ENCODE assay signal across 13 mouse cellular contexts in the genomic region with DNA sequence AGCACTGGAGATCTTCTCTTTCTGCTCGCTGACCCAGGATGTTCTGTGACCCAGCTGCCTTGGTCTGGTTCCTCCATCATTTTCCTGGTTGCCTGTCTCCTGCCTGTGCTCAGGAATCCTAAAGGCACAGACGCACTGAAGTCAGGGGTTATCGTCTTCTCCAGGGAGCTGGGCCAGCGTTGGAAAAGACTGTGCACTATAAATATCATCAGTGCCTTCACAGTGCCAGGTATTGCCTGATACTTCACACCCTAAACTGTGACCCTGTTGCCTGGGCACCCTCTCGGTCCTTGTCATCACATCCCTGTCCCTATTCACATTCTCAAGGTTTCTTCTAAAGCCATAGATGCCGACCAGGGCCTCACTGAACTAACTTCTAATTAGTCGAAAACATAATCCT.
"Had no signal": no experiment of that assay in that cellular context is flagged by ENCODE, and none has a peak within 500 bp of the region (broad histone marks: within the 10 kb centered on the region; RNA-seq: fewer than 3 reads in every experiment).

No protein-coding gene starts in this region.

- H3K36me3 ChIP-seq: midbrain, embryonic 15.5 days; neural tube, embryonic 12.5 days had no signal

- H3K9ac ChIP-seq: liver, embryonic 12.5 days; lung, embryonic 14.5 days; midbrain, embryonic 15.5 days; neural tube, embryonic 12.5 days; stomach, embryonic 15.5 days had no signal

- H3K4me2 ChIP-seq: liver, embryonic 12.5 days; lung, embryonic 14.5 days; midbrain, embryonic 11.5 days; midbrain, embryonic 15.5 days; neural tube, embryonic 12.5 days; stomach, embryonic 15.5 days had no signal

- ATAC-seq: liver, embryonic 12.5 days; midbrain, embryonic 15.5 days had no signal

- H3K4me3 ChIP-seq: liver, embryonic 12.5 days; midbrain, embryonic 15.5 days; neural tube, embryonic 12.5 days; stomach, embryonic 15.5 days had no signal

- H3K27ac ChIP-seq: liver, embryonic 12.5 days; midbrain, embryonic 15.5 days; neural tube, embryonic 12.5 days; stomach, embryonic 15.5 days had no signal

- H3K4me1 ChIP-seq: midbrain, embryonic 15.5 days; neural tube, embryonic 12.5 days had no signal

- H3K27me3 ChIP-seq: liver, embryonic 12.5 days; midbrain, embryonic 15.5 days; neural tube, embryonic 12.5 days; stomach, embryonic 15.5 days had no signal

- H3K9me3 ChIP-seq: liver, embryonic 12.5 days; midbrain, embryonic 15.5 days; neural tube, embryonic 12.5 days; stomach, embryonic 15.5 days had no signal

- DNase-seq: kidney, adult 18-20 months; left cerebral cortex, postnatal 4 days; lung, embryonic 14.5 days; lung, postnatal 4 days; retina, postnatal 1 day; right cerebral cortex, postnatal 4 days; thymus, adult 2 months; thymus, postnatal 36 days had no signal
